Mouse (Mus musculus): ENCODE data around the gene Galnt6.

Galnt6 gene

GRCm38 (mm10) chr15:100681770-100682169 is 47.4 kb downstream of the Galnt6 start:
- DNase-seq, result no peak

GRCm38 (mm10) chr15:100680381-100680780 is 48.8 kb downstream of the Galnt6 start:
- DNase-seq, result no peak

- DNase-seq, result no peak
These were observed 50.2 kb downstream of the Galnt6 start for GRCm38 (mm10) chr15:100679005-100679404.

GRCm38 (mm10) chr15:100678581-100678980 is 50.6 kb downstream of the Galnt6 start:
- no peak for DNase-seq

DNA sequence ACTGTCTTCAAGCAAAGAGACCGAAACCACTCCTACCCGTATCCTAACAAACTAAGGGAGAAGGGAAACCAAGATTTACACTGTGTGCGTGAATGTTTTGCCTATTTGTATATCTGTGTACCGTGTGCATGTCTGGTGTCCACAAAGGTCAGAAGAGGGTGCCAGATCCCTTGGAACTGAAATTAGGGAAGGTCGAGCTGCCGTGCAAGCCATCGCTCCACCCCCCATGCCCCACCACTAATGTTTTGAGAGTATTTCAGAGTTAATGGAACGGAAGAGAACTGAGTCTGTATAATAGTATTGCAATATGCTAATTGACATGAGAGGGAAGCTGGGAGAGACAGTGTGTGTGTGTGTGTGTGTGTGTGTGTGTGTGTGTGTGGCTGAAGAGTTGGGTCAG is 51.5 kb downstream of the Galnt6 start:
- DNase-seq, result no peak

DNA sequence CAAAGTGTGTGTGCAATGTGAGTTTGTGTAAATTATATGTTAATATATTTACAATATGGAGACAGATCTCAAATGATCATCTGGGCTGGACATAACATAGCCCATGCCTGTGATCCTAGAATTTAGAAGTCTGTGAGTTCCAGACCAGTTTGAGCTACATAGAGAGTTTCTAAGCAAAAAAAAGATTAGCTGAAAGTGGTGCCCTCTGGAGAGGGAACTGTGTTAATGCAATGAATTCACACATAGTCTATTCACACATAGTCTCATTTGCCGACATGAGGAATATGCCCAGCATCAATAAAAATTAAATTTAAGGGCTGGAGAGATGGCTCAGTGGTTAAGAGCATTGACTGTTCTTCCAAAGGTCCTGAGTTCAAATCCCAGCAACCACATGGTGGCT is 52.7 kb downstream of the Galnt6 start:
- no peak for DNase-seq

DNA sequence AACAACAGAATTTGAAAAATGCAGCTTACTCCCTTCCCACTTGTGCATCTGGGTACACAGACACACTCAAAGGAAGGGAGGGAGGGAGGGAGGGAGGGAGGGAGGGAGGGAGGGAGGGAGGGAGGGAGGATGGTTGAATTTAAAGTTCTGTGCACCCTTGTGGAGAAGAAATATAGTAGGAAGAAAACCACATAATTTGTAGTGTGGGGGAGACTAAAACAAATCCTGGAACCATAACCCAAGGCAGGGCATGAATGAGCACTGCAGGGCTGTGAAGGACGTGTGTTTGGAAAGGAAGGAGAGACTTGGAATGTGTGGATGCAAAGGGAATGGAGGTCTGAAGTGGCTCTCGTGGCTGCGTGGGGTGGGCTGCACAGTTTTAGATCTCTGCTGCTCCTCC is 53.7 kb downstream of the Galnt6 start:
- no peak for DNase-seq

DNA sequence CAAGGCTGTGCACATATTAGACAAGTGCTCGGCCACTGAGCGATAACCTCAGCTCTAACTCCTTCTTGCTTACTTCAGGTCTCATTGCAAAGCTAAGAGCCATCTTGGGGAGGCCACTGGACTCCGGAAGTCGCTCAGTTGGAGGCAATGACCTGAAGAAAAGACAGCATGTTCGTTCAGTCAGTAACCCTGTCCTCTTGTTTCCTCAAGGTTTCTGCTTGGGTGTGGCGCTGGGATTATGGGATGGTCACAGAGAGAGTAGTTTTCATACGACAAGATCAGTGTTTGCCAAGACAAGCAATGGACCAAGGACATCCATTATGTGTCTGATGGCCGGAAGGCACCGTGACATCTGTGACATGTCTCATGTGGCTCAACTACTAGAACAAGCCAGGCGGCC is 54.6 kb downstream of the Galnt6 start:
- DNase-seq, result no peak

DNA sequence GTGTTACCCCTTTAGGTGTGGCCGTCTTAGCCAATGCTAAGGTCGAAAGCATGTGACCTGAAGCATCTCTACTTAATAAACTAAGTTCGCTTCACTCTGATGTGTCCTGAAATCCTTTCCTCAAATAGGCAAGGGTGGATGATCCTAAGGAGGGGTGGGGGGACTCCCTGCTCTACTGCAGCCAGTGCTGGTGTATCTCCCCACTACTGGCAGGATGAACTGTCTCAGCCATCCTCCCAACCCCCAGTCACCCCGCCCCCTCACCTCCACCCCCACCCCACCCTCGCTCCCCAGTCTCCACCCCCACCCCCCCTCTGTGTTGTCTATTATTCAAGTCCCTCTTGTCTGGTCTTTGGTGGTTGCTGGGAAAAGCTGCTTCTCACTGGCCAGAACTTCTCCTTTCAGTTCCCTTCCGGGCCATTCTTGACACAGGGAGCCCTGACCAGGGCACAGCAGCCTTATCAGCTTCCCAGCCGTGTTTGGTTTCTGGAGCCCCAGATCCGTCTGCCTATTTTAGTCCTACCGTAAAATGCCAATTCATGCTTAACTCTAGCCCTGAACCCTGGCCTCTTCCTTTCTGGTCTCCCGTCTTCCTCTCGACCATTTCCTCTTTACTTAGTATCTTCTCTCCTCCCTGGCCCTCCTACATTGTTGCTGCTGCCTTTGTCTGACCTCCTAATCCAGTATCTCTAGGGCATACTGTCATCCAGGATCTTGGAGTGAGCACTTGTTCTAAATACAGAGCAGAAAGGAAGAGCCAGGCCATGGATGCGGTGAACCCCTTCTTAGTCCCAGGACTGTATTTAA is 55.4 kb downstream of the Galnt6 start:
- no peak for DNase-seq

DNA sequence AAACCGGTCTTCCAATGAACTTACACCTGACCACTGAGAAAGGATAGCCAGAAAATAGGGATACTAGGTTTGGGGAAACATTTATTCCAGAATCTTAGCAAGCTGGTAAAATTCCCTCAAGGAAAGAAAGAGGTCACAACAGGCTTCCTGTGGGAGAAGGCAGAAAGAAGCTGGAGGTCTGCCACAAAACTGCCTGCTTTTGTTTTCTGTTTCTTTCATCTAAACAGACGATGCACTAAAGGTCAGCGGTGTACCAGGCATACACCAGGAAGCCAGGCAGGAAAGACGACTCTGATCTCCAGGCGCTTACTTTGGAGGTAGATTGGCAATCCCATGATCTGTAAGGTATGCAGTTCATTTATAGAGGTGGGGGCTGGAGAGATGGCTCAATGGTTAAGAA is 58.3 kb downstream of the Galnt6 start:
- no peak for DNase-seq

DNA sequence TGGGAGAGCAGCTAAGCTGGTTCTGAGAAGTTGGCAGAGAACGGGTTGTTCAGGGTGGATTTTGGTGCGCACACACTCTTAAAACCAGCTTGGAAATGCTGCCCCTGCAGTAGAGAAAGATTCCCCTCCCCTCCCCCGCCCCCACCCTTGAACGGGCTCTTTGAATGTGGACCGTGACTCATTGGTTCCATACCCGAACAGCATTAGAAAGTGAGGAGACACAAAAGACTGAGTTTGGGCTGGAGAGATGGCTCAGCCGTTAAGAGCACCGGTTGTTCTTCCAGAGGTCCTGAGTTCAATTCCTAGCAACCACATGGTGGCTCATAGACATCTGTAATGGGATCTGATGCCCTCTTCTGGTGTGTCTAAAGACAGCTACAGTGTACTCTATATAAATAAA is 59.2 kb downstream of the Galnt6 start:
- no peak for DNase-seq

- DNase-seq, result no peak
These were observed 59.8 kb downstream of the Galnt6 start, which contains the start of gene Bin2 for GRCm38 (mm10) chr15:100669337-100669736. Gene Bin2 (minus strand): TSS chr15:100669553.

DNA sequence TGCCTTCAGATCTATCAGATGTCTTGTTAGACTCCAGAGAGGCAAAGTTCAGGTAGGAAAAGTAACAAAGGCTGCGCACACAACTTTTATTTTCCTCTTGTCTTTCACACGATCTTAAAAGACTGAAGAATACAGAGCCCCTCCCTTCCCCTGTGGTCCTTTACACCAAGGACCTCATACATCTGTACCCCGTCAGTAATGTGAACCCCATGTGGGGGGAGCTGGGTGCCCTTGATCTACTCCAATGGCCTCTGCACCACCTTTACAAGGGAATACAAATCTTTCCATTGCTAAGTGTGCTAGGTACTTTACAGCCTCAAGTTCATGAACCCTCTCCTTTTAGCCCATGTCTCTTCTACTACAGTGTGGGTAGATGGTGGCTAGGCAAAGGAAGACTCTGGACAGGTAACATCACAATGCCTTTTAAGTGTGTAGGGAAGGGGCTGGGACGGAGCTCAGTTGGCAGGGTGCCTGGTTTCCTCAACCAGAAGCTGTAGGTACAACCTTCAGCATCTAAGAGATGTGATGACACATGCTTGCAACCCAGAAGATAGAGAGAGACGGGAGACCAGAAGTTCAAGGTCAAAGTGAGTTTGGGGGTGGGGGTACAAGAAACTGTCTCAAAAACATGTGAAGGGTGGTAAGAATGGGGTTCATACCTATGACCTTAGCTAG is 61.2 kb downstream of the Galnt6 start:
- no peak for DNase-seq

DNA sequence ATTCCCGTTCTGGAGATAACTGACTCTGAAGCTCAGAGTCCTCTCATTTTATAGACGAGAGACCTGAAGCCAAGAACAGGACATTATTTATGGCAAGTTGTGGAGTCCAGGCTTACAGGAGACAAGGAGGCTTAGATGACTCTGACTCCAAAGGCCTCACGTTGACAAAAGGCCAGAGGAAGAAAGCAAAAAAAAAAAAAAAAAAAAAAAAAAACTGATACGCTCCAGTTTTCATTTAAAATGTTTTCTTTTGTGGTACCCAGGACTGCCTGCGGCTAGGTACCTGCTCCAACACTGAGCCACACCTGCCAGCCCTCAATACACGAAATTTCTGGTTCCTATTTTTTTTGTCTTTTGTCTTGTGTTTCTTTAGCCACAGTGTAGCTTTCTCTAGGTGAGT is 61.8 kb downstream of the Galnt6 start:
- DNase-seq, result no peak

- no peak for DNase-seq
These were observed 62.3 kb downstream of the Galnt6 start for GRCm38 (mm10) chr15:100666851-100667250.

DNA sequence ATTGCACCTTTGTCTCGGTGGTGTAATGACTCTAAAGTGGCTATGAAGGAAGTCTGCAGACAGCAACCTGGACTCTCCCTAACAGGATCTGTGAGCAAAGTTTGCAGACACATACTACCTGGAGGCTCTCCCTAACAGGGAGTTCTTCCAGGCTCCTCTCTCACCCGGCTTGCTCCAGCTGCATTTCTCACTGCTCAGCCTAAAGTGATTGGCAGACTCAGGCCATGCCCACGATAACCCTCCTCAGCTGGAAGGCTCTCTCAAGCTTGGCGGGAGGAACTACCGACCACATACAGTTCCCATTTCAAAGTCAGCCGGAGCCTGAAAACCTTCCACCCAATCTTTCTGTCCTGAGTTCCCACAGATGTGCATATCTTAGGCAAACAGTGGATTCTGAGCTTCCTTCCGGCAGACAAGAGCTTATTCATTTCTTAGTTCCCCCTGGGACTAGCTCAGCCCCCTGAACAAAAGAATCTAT is 62.9 kb downstream of the Galnt6 start:
- no peak for DNase-seq

DNA sequence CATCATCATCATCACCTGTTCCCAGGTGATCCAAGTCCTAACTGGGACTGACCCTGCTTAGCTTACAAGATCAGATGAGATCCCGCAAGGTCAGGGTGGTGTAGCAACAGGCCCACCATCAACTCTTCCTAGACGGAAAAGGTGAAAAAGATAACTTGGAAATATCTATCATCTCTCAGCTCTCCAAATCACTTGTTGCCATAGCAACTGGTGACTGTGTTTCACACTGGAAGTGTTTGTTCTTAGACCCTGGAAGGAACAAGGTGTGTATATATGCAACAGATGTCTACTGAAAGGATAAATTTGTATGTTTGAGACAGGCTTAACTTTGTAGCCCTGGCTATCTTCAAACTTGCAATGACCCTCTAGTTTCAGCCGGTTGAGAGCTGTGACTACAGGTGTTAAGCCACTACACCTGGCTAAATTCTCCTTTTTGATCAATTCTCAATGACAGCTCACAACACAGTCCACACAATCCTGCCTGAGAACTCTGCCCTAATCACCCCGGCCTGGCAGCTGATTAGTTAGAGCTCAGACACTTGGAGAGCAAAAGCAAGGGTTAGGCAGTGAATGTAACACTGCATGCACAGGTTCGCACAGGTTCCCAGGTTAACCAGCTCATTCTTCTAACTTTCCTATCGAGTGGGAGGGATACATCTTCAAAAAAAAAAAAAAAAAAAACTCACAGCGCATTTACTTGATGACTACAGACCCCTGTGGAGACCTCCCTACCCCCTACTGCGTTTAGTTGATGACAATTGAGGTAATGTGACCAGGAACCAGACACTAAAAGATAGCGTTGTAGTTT is 63.6 kb downstream of the Galnt6 start:
- DNase-seq, result no peak

DNA sequence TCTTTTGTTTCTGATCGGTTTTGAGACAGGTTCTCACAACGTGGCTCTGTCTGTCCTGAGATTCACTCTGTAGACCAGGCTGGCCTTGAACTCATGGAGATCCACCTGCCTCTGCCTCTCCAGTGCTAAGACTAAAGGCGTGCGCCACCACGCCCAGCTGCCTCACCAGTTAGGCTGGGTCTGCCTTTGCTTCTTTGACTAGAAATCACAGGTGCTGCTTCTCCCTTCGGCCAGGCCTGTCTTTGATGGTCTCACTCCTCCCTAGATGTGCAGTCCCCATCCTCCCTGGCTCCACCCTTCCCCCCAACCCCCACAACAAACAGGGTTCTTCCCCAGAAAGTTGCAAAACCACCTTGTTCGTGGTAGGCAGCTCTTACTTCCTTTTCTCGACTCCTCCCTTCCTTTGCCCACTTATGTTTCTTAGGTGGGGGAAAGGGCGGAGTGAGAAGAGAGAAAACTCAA is 64.3 kb downstream of the Galnt6 start:
- DNase-seq, result no peak

DNA sequence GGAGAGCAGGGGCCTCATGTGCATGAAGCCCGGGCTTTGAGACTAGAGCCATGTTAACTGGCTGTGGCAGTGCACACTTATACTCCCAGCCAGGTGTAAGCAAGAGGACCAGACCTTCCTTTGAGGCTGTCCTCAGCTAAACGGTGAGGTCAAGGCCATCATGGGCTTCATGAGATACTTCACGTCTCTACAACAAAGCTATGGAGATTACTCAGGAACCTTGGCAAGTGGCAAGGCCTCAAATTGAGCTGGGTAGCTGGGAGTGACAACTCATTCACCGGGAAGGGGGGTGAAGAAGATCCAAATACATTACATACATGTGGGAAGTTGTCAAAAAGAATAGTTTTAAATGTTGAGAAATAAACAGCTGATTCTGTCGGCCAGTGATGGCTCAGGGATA is 68.4 kb downstream of the Galnt6 start:
- no peak for DNase-seq

- DNase-seq, result peak; percentile 53 to 63
These were observed 68.9 kb downstream of the Galnt6 start for GRCm38 (mm10) chr15:100660306-100660705.

- DNase-seq, result no peak
These were observed 74.0 kb downstream of the Galnt6 start for GRCm38 (mm10) chr15:100655201-100655600.

DNA sequence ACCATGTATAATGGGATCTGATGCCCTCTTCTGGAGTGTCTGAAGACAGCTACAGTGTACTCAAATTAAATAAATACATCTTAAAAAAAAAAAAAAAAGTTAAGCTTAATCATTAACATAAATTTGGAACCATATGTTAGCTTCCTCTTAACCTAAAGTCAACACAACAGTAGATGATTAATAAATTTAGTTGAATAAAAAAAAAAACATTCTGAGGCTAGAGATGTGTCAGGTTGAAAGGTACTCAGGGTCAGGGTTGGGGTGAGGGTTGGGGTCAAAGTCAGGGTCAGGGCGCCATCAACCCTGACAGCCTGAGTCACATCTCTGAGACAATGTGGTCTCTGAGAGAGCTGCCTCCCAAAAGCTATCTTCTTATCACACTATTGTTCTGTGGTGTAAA is 74.9 kb downstream of the Galnt6 start:
- no peak for DNase-seq

- DNase-seq, result no peak
These were observed 77.6 kb downstream of the Galnt6 start for GRCm38 (mm10) chr15:100651610-100652009.
